10 mouse cellular contexts compared by ENCODE assay signal in genomic region chr8:46429871-46430270, GRCm38 (mm10). TPM values are rescaled to one million over a fixed set of nuclear protein-coding genes. Genes with fewer than 3 reads are reported as not detected.
DNase-seq lines count a peak whose midpoint lies in the region; ATAC-seq and TF ChIP-seq lines count a peak whose summit lies in the region.
"Had no signal": no experiment of that assay in that cellular context is flagged by ENCODE, and none has a peak within 500 bp of the region (broad histone marks: within the 10 kb centered on the region; RNA-seq: fewer than 3 reads in every experiment).

No protein-coding gene starts in this region.

- ATAC-seq in kidney, embryonic 15.5 days (replicated peaks; ENCODE audit: low FRiP score) = 0 out of 2 replicates have a peak, but pooled peaks have one; percentile 29

- no peak overlapping the region for H3K27ac ChIP-seq in kidney, embryonic 15.5 days
- no peak overlapping the region for H3K27ac ChIP-seq in limb, embryonic 10.5 days
- H3K27ac ChIP-seq: embryonic facial prominence, embryonic 13.5 days; limb, embryonic 13.5 days had no signal

- peak; percentile 15 for TF ChIP-seq POLR2A in myocyte (IDR thresholded peaks at IDR 0.05; ENCODE audit: insufficient read length, low read depth)

- H3K36me3 ChIP-seq in kidney, embryonic 15.5 days = no peaks in the 10 kb centered on the region
- no peaks in the 10 kb centered on the region for H3K36me3 ChIP-seq in myocyte (ENCODE audit: control insufficient read depth, insufficient read depth)
- no peaks in the 10 kb centered on the region for H3K36me3 ChIP-seq in limb, embryonic 10.5 days
- H3K36me3 ChIP-seq: embryonic facial prominence, embryonic 13.5 days; limb, embryonic 13.5 days had no signal

- H3K4me1 ChIP-seq in kidney, embryonic 15.5 days = peaks cover 6% of the 10 kb centered on the region; the same call in 1 of the 2 replicates
- no peaks in the 10 kb centered on the region for H3K4me1 ChIP-seq in limb, embryonic 10.5 days
- H3K4me1 ChIP-seq: limb, embryonic 13.5 days had no signal

- no peaks in the 10 kb centered on the region for H3K79me2 ChIP-seq in myocyte (ENCODE audit: control insufficient read depth, insufficient read depth)

- WGBS in kidney, embryonic 15.5 days = 60% methylated on average over 7 of the region's 7 CpGs
- 79% methylated on average over 7 of the region's 7 CpGs for WGBS in limb, embryonic 10.5 days

- no peak overlapping the region for H3K4me3 ChIP-seq in kidney, embryonic 15.5 days (replicated peaks)
- H3K4me3 ChIP-seq in myocyte = no peak overlapping the region
- no peak overlapping the region for H3K4me3 ChIP-seq in limb, embryonic 10.5 days
- H3K4me3 ChIP-seq: embryonic facial prominence, embryonic 13.5 days; limb, embryonic 13.5 days had no signal

- no peak overlapping the region for H3K9ac ChIP-seq in kidney, embryonic 15.5 days
- H3K9ac ChIP-seq: embryonic facial prominence, embryonic 13.5 days; limb, embryonic 13.5 days had no signal

- no peaks in the 10 kb centered on the region for H3K9me3 ChIP-seq in kidney, embryonic 15.5 days (replicated peaks)
- no peaks in the 10 kb centered on the region for H3K9me3 ChIP-seq in limb, embryonic 10.5 days (replicated peaks)
- H3K9me3 ChIP-seq: embryonic facial prominence, embryonic 13.5 days; limb, embryonic 13.5 days had no signal

- peak; percentile 42 to 50 for DNase-seq in layer of hippocampus, adult 18-20 months (ENCODE audit: low spot score in 2 of 2)
- DNase-seq in layer of hippocampus, postnatal 25 days (ENCODE audit: extremely low spot score in 1 of 2, low spot score in 1 of 2) = no peak
- peak; percentile 84 for DNase-seq in adrenal gland, adult 2 months
- DNase-seq in spleen, adult 18-20 months = no peak
- no peak for DNase-seq in limb, embryonic 10.5 days (ENCODE audit: low spot score)
- no peak for DNase-seq in thymus, postnatal 10 days (ENCODE audit: low spot score in 2 of 2)

- H3K4me2 ChIP-seq in kidney, embryonic 15.5 days = no peak overlapping the region
- peak overlapping the region; percentile 75 for H3K4me2 ChIP-seq in myocyte (ENCODE audit: low read depth)
- H3K4me2 ChIP-seq: embryonic facial prominence, embryonic 13.5 days; limb, embryonic 13.5 days had no signal

- H3K27me3 ChIP-seq in kidney, embryonic 15.5 days = no peaks in the 10 kb centered on the region
- H3K27me3 ChIP-seq in myocyte (ENCODE audit: control insufficient read depth, insufficient read depth, insufficient read length) = no peaks in the 10 kb centered on the region
- H3K27me3 ChIP-seq in limb, embryonic 10.5 days (ENCODE audit: low read depth, poor library complexity, severe bottlenecking) = no peaks in the 10 kb centered on the region
- H3K27me3 ChIP-seq: embryonic facial prominence, embryonic 13.5 days; limb, embryonic 13.5 days had no signal

- H3ac ChIP-seq in myocyte (ENCODE audit: control insufficient read depth, insufficient read length) = no peak overlapping the region

TF ChIP-seq in myocyte, 11 proteins besides CTCF, POLR2A, EP300 and RAD21:
- TF ChIP-seq MAX (IDR thresholded peaks at IDR 0.05; ENCODE audit: low read depth) (peak; percentile 19), SRF (IDR thresholded peaks at IDR 0.05; ENCODE audit: control insufficient read depth, insufficient read length, low read depth) (no peak), TCF3 (IDR thresholded peaks at IDR 0.05; ENCODE audit: insufficient read length, low read depth) (no peak), REST (IDR thresholded peaks at IDR 0.05; ENCODE audit: insufficient read depth, insufficient read length) (no peak), MYOG (IDR thresholded peaks at IDR 0.05; ENCODE audit: control insufficient read depth in 1 of 3, insufficient read depth in 1 of 3, insufficient read length in 2 of 3, low read depth in 2 of 3) (no peak), E2F4 (IDR thresholded peaks at IDR 0.05; ENCODE audit: insufficient read depth) (no peak), CEBPB (IDR thresholded peaks at IDR 0.05; ENCODE audit: insufficient read depth, poor library complexity, severe bottlenecking) (no peak), POLR2AphosphoS2 (IDR thresholded peaks at IDR 0.05; ENCODE audit: insufficient read length, low read depth) (no peak), TCF12 (IDR thresholded peaks at IDR 0.05; ENCODE audit: insufficient read depth, poor library complexity, severe bottlenecking) (no peak), MYOD1 (IDR thresholded peaks at IDR 0.05; ENCODE audit: control insufficient read depth in 1 of 3, insufficient read length in 2 of 3, low read depth in 2 of 3) (no peak), USF1 (IDR thresholded peaks at IDR 0.05; ENCODE audit: low read depth) (peak; percentile 91)

RNA-seq across cellular contexts. Expression of gene Acsl1, which starts 41.0 kb away (rescaled TPM):
- total RNA-seq in layer of hippocampus, adult 18-20 months (2021) = 10 to 100 TPM; 42.8 to 45.5 TPM
- 10 to 100 TPM; 45.7 to 48.2 TPM for total RNA-seq in layer of hippocampus, postnatal 25 days (2021)
- 100 to 1,000 TPM; 620 to 836 TPM for total RNA-seq in adrenal gland, adult 2 months (2021)
- 85.5 and 136 TPM in 2 replicates for polyA plus RNA-seq in adrenal gland, adult 2 months (2012; rRNA removed)
- polyA plus RNA-seq in kidney, embryonic 15.5 days (2015; fragmentation: Nextera tagmentation; extraction: Ambion mirVana) = 18.5 and 18.8 TPM in 2 replicates
- polyA plus RNA-seq in myocyte (2012; fragmentation: generic; extraction: Trizol) = 12.7 TPM
- 5.8 and 7.0 TPM in 2 replicates for polyA plus RNA-seq in limb, embryonic 10.5 days (2016; fragmentation: Nextera tagmentation; extraction: Ambion mirVana)

Comparison
In these comparisons a context has a peak if more than half of its experiments do, and no peak if none do; other contexts are left out.
1. DNase-seq: peak in layer of hippocampus, adult 18-20 months (2 of 2) and adrenal gland, adult 2 months (single experiment); none in layer of hippocampus, postnatal 25 days (0 of 2), spleen, adult 18-20 months (0 of 2), limb, embryonic 10.5 days (single experiment) and thymus, postnatal 10 days (0 of 2).